Mouse (Mus musculus): ENCODE measurements around the gene Tm9sf1. TPM values are rescaled to one million over a fixed set of nuclear protein-coding genes. Genes with fewer than 3 reads are reported as not detected.

Gene Tm9sf1
- 10 to 100 TPM; 40.4 to 45.8 TPM for total RNA-seq (2021)
- long read RNA-seq, experiment 1, transcript Tm9sf1-201 (5 exons, 2,382 nt), result major isoform, 20 of 26 reads
- long read RNA-seq, experiment 1, partial matches to known transcripts, result 1 of 26 reads
- long read RNA-seq, experiment 1, other reads (novel, unspliced or antisense), result 2 of 26 reads
- long read RNA-seq, experiment 2, transcript Tm9sf1-201 (5 exons, 2,382 nt), result major isoform, 37 of 59 reads
- long read RNA-seq, experiment 2, transcript Tm9sf1-202 (6 exons, 2,164 nt), result minor isoform, 5 of 59 reads
- long read RNA-seq, experiment 2, partial matches to known transcripts, result 5 of 59 reads
- long read RNA-seq, experiment 2, other reads (novel, unspliced or antisense), result 10 of 59 reads

DNA sequence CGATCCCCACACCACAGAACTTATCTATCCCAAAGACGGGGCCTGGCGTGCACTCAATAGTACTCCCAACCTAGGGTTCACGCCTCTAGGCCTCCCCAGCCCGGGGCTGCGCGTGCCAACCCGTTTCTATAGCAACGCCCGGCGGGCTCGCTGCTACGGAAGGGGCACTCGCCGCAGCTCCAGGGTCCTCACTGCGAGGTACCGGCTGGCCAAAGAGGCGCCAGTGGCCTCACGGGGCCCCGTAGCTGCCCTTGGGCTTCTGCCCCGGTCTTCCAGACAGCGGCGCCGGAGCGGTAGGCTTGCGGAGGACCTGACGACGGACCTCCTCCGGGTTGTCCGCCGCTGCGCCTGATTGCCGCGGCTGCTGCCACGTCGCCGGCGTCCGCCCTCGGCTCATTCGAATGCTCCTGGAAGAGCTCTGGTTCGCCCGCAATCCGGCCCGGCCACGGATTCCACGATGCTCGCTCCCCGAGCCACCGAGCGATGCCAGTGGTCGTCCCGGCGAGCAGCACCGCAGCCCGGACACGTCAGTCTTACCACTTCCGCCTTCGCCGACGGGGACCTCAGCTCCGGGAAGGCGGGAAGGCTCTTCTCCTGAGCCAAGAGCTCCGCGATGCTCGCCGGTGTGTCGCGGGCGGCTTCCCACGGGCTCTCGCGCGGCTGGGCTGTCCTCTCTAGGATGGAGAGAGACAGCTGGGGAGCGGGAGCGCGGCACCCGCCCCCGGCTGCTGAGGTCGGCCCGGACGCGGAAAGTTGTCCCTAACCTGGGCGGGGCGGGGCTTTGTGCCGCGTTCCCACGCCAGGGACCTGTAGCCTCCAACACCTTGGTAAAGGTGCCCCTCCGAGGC lies at the start of gene Tm9sf1:
Tm9sf1 (minus strand) TSS at position 747 of the 848 bp plus-strand sequence.
- peak within 1 kb of the TSS; percentile 100 for H3K27ac ChIP-seq
- peak; percentile 73 to 79 for DNase-seq (ENCODE audit: low spot score in 2 of 2)
- no peak for TF ChIP-seq CTCF (conservative IDR thresholded peaks at IDR 0.05)
- H3K4me3 ChIP-seq, result peak within 1 kb of the TSS; percentile 88

DNA sequence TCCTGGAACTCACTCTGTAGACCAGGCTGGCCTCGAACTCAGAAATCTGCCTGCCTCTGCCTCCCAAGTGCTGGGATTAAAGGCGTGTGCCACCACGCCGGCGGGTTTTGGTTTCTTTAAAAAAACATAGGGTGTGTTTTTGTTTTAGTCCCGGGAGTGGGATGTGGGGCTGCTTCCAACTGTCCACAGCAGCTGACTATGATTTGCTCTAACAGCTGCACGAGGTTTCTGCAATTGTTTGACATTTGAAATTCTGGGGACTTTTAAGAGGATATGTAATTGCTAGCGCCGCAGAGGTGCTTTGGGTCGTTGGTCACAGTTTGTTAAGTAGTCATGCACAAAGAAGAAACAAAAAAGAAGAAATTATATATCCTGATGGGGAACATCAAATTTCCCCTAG lies 45.8 kb upstream of the Tm9sf1 start:
- no peak overlapping the region for H3K27ac ChIP-seq
- no peak for TF ChIP-seq CTCF (conservative IDR thresholded peaks at IDR 0.05)
- DNase-seq (ENCODE audit: low spot score in 2 of 2), result no peak
- no peak overlapping the region for H3K4me3 ChIP-seq

DNA sequence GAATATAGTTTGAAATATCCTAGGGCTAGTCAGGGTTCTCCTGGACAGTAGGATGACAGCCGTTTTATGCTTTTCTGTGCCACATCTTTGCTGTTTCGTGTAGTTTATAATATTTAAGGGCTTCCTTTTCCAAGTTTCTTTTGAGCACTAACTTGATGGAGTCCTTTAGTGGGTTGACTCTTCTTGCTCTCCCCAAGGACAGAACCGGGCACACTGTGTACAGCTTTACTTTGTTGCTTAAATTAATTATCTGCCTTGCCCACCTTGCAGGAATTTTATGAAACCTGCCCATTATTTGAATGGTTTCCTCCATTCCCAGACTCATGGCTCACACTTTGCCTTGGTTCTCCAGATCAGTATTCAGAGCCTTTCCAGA lies 38.5 kb upstream of the Tm9sf1 start:
- Histone ChIP-seq H3K27ac (peak overlapping the region; percentile 85), H3K4me3 (peak overlapping the region; percentile 78)
- no peak for DNase-seq (ENCODE audit: low spot score in 2 of 2)
- TF ChIP-seq CTCF (conservative IDR thresholded peaks at IDR 0.05), result no peak

DNA sequence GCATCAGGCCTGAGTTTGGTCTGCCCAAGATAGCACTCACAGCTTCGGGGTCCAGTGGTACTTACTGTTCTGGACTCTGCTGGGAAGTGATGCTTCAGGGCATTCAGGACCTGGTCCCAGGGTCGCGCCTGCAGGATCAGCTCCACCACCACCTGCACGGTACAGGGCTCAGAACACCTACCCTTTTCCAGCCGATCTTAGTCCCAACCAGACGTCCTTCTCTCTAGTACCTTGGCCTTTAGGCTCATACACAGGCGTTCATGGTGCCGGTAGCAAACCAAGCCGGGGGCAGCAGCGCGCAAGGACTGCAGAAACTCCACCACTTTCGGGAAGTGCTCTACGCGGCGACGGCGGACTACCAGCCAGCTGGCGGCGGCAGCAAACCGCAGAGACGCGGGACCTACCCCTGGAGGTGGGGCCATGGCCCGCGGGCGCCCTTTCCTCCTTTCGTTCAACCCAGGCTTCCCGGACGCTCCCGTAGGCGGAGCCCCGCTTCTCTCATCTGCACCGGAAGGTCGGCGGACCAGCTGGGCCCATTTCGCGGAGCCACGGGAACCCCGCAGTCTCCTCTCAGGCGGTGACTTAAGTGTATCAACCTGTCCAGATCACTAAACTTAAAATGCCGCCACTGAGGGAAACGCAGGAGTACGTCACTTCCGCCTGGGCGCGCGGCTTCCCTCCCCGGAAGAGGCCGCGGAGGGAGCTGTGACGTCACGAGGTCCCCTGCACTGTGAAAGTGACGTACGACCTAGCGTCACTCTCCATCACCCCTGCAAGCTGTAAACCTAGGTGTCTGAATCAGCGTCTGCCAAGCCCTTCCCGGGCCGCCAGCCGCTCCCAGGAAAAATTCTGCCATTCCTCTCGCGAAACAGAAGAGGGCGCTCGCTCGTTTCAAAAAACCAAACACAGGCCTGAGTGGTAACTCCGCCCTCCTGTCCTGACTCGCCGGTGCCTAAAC lies 37.8 kb upstream of the Tm9sf1 start, which contains the start of gene Tinf2:
Tinf2 (minus strand) TSS at position 661 of the 958 bp plus-strand sequence.
- DNase-seq (ENCODE audit: low spot score in 2 of 2), result peak; percentile 95 to 96
- H3K4me3 ChIP-seq, result peak within 1 kb of the TSS; percentile 78
- peak within 1 kb of the TSS; percentile 85 for H3K27ac ChIP-seq
- TF ChIP-seq CTCF (conservative IDR thresholded peaks at IDR 0.05), result peak; percentile 91

DNA sequence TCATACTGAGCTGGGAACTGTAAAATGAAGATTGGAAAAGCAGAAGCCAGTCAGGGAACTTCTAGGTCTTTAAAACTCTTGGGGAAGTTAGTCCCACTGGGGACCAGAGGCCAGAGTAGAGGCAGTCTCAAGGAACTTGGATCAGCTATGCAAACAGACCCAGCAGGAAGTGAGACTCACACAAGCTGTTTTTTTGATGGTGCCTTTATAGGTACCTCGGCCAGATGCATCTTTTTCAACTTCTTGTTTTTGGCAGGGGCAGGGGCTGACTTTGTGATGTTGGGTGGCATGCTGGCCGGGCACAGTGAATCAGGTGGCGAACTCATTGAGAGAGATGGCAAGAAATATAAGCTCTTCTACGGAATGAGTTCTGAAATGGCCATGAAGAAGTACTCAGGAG lies 34.0 kb upstream of the Tm9sf1 start:
- DNase-seq (ENCODE audit: low spot score in 2 of 2), result no peak
- no peak overlapping the region for H3K27ac ChIP-seq
- H3K4me3 ChIP-seq, result no peak overlapping the region
- TF ChIP-seq CTCF (conservative IDR thresholded peaks at IDR 0.05), result no peak

DNA sequence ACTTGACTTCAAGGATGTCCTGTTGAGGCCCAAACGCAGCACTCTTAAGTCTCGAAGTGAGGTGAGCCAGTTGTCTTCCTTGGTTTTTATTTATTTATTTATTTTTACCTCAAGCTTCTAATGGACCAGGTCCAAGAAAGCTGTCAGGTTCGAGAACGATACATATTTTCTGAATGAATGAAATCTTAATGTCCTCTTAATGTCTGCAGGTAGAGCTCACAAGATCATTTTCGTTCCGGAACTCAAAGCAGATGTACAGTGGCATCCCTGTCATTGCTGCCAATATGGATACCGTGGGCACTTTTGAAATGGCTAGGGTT lies 29.1 kb upstream of the Tm9sf1 start:
- TF ChIP-seq CTCF (conservative IDR thresholded peaks at IDR 0.05), result no peak
- H3K27ac ChIP-seq, result peak overlapping the region; percentile 99

DNA sequence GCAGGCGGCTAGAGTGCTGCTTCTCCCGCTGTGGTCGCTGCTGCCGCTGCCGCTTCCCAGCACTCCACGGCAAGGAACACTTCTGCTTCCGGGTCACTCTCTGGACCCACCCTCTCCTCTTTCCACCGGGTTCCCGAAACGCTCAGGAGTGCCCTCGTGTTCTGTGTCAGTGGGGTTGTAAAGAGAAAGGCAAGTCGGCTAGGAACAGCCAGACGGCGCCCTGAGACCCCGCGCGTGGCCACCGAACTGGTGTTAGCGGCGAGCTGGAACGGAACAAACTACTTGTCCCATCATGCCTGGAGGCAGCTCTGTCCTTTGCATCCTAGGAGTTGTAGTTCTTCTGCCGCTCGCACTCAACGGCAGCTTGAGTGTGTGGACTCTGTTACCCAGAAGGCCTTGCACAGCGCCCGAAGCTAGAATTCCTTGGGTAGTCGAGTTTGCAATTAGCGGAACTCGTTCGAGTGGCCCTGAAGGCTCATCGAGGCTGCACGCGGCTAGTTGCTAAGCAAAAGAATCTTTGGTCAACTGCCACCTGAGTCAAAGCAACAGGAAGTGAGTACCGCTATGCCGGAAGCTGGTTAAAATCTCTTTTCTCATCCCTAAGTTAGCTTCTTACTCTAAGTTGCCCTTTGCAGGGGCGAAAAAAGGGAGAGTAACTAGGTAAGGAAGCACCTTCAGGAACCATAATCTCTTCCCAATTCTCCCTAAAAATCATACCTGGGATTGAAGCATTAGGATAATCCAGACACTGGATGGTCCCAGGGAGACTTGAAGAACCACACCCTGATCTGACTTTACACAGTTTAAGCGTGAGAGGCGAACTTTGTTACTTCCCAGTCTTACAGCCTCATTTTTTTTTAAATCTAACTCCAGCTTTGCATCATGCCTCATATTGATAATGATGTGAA lies 28.5 kb upstream of the Tm9sf1 start, which contains the start of the genes Gmpr2 and Nedd8:
Gmpr2 (plus strand) TSS at position 109 of the 908 bp plus-strand sequence.
Nedd8 (minus strand) TSS at position 292 of the 908 bp plus-strand sequence.
- DNase-seq (ENCODE audit: low spot score in 2 of 2), result peak; percentile 83 to 96
- TF ChIP-seq CTCF (conservative IDR thresholded peaks at IDR 0.05), result no peak
- Histone ChIP-seq H3K27ac (peak within 1 kb of the TSS; percentile 99), H3K4me3 (peak within 1 kb of the TSS; percentile 61)

More for the DNA sequence above, 29.1 kb upstream of the Tm9sf1 start:
- no peak for DNase-seq (ENCODE audit: low spot score in 2 of 2)
- peak overlapping the region; percentile 61 for H3K4me3 ChIP-seq

DNA sequence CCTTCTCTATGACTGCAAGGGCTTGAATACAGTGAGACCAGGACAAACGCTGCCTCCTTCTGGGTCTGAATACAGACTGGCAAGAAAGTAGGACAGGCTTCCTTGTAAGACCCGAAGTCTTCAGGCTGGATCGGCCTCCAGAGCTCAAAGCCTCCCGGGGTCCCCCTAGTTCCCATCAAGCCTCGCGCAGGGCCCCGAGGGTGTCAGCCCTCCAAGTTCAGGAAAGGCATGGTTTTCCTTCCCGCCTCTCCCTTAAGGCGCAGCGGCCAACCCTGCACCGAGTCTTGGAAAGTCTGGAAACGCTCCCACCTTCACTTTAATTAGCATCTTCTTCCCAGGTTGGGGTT lies 27.9 kb upstream of the Tm9sf1 start:
- peak in 1 of 2 experiments; percentile 72 for DNase-seq (ENCODE audit: low spot score in 2 of 2)
- Histone ChIP-seq H3K27ac (peak overlapping the region; percentile 99), H3K4me3 (peak overlapping the region; percentile 61)
- TF ChIP-seq CTCF (conservative IDR thresholded peaks at IDR 0.05), result no peak

DNA sequence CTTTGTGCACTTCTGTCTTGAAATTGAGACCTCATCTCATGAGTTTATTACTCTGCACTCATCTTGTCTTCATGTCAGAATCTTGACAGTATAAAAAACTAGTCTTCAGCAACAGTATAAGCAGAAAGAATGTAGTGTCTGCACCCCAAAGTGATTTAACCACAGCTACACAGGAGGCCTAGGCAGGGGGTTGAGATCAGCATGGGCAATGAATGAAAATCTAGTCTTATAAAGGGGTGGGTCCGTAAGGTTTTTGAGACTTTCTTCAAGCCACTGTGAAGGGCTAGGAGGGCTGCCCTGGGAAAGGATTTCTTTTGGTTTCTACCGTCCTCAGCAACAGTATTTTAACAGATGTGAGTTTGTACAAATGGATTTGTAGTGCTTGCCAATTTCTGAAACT lies 17.0 kb upstream of the Tm9sf1 start:
- Histone ChIP-seq H3K27ac (no peak overlapping the region), H3K4me3 (peak overlapping the region; percentile 87; the same call in 1 of the 2 replicates)
- TF ChIP-seq CTCF (conservative IDR thresholded peaks at IDR 0.05), result no peak
- no peak for DNase-seq (ENCODE audit: low spot score in 2 of 2)

DNA sequence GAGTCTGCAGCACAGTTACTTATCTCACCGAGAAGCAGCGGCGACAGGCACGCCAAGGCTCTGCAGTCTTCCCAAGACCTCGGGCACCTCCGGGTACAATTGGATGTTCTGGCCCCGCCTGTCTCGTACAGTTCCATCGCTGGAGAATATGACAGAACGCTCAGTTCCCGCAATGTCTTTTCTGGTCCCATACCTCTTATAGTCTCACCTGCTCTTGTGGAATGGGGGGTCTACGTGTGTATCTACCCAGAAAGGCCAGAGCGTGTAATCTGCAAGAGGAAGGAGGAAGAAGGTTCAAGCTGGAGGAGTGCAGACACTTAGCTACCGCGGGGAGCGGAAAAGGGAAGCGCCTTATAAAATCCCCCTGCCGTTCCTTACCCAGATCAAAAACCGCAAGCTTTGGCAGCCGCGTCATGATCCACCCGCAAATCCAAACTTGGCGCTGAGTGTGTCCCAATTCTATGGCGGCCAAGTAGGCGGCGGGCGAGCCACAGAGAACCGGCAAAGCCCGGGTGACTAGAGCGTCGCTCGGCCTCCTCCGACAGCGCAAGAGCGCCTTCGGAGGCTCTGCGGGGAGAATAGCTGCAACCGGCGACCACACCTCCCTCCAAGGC lies 16.5 kb upstream of the Tm9sf1 start, which contains the start of gene Mdp1:
Mdp1 (minus strand) TSS at position 549 of the 614 bp plus-strand sequence.
- DNase-seq (ENCODE audit: low spot score in 2 of 2), result peak; percentile 83 to 84
- H3K27ac ChIP-seq, result peak within 1 kb of the TSS; percentile 89
- peak within 1 kb of the TSS; percentile 87 for H3K4me3 ChIP-seq
- peak; percentile 78 for TF ChIP-seq CTCF (conservative IDR thresholded peaks at IDR 0.05)

DNA sequence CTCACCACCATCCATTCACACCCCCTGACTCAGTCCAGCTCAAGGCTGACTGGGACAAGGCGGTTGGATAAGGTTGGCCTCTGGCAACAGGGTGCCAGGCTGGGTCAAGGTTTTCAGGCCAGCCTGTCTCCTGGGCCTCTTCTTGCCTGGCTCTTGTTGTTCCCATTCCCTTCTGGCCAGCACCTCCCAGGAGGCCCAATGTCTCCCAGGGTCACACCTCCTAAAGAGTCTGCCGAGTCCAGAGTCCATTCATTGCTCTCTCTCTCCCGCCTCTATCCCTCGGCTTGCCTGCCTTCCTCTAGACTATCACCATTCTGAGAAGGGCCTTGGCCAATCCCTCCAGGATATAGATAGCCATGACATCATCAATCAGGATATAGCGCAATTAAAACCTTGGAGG lies 14.4 kb upstream of the Tm9sf1 start:
- TF ChIP-seq CTCF (conservative IDR thresholded peaks at IDR 0.05), result no peak
- no peak for DNase-seq (ENCODE audit: low spot score in 2 of 2)
- Histone ChIP-seq H3K4me3 (no peak overlapping the region), H3K27ac (no peak overlapping the region)

Measured in layer of hippocampus, adult 2 months (tissue).